Mouse (Mus musculus): ENCODE data around the gene Ptpre.
"Not testable (repeated sequence)": the region's sequence is repeated elsewhere in the genome, so short reads cannot be mapped to it uniquely, and the experiment has no call there.

Ptpre gene

GRCm38 (mm10) chr7:135694130-135694529 lies 156.8 kb downstream of the Ptpre start:
- DNase-seq (ENCODE audit: low read depth), result no peak

GRCm38 (mm10) chr7:135694796-135695195 lies 157.5 kb downstream of the Ptpre start:
- no peak for DNase-seq (ENCODE audit: low read depth)

DNA sequence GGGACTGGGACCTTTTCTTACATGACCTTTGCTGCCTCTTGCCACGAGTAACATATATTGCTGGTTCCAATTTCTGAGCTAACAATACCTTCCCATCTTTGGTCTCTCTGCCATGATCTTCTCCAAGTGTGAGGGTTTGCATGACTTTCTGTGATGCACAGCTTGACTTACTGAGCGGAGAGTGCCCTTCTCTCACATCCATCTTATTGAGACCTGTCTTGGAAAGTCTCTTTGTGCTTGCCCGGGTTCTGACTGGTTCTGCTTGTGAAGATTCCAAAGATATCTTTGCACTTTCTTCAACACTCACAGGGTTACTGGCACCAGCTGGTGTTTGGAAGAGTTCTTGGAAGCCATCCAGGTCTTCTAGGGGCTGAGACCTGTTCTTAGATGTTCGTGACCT lies 158.8 kb downstream of the Ptpre start:
- no peak for DNase-seq (ENCODE audit: low read depth)

GRCm38 (mm10) chr7:135697021-135697740 lies 159.9 kb downstream of the Ptpre start:
- DNase-seq (ENCODE audit: low read depth), result not testable (repeated sequence)

DNA sequence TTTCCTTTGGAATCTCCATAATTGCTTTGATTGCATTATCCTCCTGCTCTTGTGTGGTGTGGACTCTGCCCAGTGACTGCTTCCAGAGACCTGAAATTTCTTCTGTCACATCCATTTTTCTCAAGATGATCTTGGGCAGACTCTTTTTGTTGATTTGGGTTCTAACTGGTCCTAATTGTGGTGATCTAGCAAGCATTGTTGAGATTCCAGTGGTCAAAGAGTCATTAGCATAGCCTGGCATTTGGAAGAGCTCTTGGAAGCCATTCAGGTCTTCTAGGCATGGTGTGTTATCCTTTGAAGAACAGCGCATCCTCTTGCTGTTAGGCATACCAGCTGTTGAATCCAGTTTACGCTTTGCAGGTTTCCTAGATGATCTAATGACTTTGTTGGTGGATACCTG lies 161.1 kb downstream of the Ptpre start:
- no peak for DNase-seq (ENCODE audit: low read depth)

DNA sequence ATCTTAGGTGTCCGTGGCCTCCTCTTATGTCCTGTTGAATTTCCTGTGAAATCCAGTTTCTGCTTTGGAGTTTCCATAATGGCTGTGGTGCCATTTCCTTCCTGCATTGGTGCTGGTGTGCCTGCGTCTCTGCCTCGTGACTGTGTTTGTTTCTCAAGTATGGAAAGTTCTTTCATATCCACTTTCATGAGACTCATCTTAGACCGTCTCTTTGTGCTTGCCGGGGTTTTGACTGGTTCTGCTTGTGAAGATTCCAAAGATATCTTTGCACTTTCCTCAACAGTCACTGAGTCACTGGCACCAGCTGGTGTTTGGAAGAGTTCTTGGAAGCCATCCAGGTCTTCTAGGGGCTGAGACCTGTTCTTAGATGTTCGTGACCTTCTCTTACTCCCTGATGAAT lies 162.1 kb downstream of the Ptpre start:
- DNase-seq (ENCODE audit: low read depth), result not testable (repeated sequence)

- no peak for DNase-seq (ENCODE audit: low read depth)
Measured at GRCm38 (mm10) chr7:135703600-135704148, 166.4 kb downstream of the Ptpre start.

DNA sequence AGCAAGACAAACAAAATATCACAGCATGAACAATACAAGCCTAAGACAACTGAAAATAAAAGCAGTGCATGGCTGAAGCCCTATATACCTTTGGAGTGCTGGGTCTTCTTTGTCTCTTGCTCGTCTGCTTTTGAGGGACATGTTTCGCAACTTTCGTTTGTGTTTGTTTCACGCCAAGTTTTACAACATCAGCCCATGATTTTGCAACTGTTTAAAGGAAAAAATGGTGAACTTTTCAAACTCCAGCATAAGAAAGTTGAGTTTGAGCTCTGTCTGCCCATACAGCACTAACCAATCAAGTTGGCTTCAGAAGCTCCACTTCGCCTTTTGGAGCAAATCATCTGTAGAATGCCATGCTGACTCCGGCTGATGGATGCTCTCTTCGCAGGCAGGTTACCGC lies 167.0 kb downstream of the Ptpre start:
- no peak for DNase-seq (ENCODE audit: low read depth)

DNA sequence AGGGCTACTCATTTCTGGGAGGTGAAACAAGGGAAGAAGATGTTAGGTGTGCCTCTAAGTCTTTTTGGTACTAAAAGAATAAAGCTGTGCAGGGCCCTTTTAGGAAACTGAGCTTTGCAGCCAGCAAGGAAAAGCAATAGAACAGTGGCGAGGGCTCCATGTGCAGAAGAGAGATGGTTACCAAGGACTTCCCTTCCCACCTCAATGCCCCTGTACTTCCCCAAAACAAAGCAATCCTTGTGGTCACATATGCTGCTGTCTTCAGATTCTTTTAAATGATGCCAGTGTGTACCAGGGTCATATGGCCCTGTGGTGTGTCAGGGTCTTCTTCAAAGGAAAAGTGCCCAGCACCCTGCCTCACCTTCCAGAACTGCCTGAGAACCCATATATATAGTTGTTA lies 167.8 kb downstream of the Ptpre start:
- no peak for DNase-seq (ENCODE audit: low read depth)

- no peak for DNase-seq (ENCODE audit: low read depth)
Measured at GRCm38 (mm10) chr7:135705753-135706152, 168.5 kb downstream of the Ptpre start.

DNA sequence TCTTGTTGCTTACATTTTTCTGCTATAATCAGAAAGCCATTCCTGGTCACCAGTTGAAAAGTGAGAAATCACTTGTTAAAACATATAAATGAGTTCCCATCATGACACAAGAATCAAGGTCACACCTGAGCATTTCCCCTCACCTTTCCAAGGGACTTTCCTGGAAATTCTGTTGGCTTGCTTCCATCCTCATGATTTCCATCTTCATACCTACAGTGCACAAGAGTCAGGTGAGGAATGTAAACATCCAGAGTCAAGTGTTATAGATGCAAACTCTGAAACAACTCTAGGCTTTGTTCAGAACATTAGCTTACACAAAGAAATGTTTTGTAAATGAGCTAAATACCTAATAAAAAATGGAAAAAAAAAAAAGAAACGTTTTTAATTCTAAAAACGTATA lies 173.4 kb downstream of the Ptpre start:
- DNase-seq (ENCODE audit: low read depth), result no peak

- DNase-seq (ENCODE audit: low read depth), result no peak
Measured at GRCm38 (mm10) chr7:135712534-135712933, 175.3 kb downstream of the Ptpre start.

DNA sequence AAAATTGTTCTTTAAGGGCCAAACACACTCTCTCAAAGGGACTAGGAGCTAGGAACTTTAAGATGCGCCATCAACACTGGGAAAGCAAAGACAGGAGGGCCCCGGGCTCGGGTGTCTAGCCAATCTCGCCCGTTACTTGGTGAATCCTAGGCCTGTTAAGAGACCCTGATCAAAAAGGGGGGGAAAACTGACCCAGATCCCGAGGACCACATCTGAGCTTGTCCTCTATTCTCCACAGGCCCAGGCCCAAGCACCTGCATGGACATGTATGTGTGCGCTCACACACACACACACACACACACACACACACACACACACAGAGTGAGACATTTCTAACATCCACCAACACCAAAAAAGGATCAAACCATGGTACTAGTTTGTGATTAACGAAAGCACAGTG lies 176.0 kb downstream of the Ptpre start:
- no peak for DNase-seq (ENCODE audit: low read depth)

DNA sequence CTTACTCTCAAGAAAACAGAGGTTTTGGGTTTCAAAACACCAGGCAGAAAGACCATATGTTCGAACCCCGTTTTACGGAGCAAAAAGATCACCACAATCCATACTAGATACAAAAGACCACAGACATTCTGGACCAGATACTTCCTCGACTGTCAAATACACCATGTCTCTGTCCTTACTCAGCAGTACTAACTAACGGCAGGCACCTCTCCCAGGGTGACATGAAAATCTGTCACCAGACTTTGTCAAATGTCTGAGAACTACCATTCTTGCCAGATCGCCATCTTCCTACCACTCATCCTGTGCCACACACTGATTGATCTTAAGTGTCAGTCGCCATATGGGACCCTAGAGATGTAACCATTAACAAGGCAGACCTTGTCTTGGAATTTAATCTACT lies 177.9 kb downstream of the Ptpre start:
- DNase-seq (ENCODE audit: low read depth), result no peak

DNA sequence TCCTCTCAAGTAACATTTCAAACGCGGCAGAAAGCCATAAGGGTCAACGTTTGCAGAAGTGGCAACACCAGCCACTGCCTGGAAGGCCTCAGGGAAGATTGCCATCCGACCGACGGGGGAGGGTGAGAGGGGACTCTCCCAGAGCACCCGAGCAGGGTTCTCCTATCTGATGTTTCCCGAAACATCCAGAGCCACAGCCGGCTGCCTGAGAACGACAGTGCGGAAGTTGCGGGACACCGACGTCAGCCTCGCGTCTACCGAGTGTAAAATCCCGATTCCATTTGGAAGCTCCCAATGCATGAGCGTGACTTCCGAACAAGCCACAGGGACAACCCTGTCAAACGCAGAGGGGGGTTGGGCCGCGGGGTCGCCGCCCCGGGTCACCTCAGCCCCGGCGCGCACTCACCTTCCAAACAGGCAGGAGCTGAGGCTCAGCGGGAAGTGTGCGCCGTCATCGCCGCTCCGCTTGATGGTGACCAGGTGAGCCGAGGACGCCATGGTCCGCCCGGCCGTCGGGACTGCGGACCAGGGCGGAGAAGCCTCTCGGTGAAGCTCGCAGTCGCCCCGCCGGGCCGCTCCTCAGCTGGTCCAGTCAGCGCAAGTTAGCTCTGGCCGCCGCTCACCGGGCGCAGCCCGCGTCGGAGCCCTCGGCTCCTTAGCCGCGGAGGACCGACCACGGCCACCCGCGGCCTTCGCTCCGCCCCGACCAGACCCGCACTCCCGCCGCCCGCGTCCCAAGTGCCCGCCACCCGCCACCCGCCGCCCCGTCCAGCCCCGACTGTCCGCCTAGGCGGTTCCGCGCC lies 178.6 kb downstream of the Ptpre start, which contains the start of gene Mki67:
Gene Mki67, minus strand, starts transcription at position 720 of the 803 bp plus-strand sequence.
- no peak for DNase-seq (ENCODE audit: low read depth)

GRCm38 (mm10) chr7:135716445-135716877 lies 179.2 kb downstream of the Ptpre start:
- peak; percentile 58 for DNase-seq (ENCODE audit: low read depth)

GRCm38 (mm10) chr7:135716968-135717557 lies 179.8 kb downstream of the Ptpre start:
- DNase-seq (ENCODE audit: low read depth), result no peak

DNA sequence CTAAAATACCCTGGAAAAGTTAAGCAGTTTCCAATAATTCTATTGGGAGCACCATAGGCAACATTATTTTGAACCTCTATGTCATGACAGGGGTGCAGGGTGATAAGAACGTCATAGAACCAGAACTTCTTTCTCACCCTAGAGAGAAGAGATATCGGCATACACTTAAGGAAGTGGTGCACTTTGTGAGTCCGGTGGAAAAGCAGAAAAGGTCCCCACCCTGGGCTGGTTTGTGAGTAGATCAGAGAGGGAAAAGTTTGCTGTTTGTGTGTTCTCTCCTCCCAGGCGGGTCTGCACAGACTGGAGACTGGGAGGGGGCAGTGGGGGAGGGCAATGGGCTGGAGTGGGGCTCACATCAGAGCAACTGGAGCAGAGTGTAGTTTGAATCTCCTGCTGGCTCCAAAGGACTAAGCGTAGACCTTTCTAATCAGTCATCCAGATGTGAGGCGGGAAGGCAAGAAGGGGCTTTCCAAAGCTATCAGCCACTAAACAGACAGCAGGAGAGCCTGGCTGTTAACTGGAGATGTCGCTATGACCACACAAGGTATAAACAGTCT lies 184.2 kb downstream of the Ptpre start:
- DNase-seq (ENCODE audit: low read depth), result no peak

GRCm38 (mm10) chr7:135722011-135722838 lies 184.9 kb downstream of the Ptpre start:
- no peak for DNase-seq (ENCODE audit: low read depth)

- DNase-seq (ENCODE audit: low read depth), result no peak
Measured at GRCm38 (mm10) chr7:135723672-135724341, 186.5 kb downstream of the Ptpre start.

GRCm38 (mm10) chr7:135726707-135727106 lies 189.4 kb downstream of the Ptpre start:
- no peak for DNase-seq (ENCODE audit: low read depth)
